Mouse (Mus musculus) midbrain, embryonic 13.5 days (tissue): Measurements from ENCODE around the gene Gsdmc3. TPM values are rescaled to one million over a fixed set of nuclear protein-coding genes. Genes with fewer than 3 reads are reported as not detected.

Experiments
- polyA plus RNA-seq: library from polyadenylated mRNA; unstranded; fragments of >200 nt; fragmentation: Nextera tagmentation; extraction: Ambion mirVana; gene quantifications from 2 replicates; pipeline ENCODE4 v1.2.1, GENCODE M21; 2015

The Gsdmc3 gene
- polyA plus RNA-seq, 1 experiment from 2014 or later, result not detected

Other genes starting within 250 kb of the Gsdmc3 start
- gene Gsdmc2, start 33.4 kb downstream of the Gsdmc3 start, polyA plus RNA-seq, result not detected in 2 replicates
- gene Gsdmc4, start 33.7 kb upstream of the Gsdmc3 start, polyA plus RNA-seq, result 0.08 TPM in 1 of 2 replicates, not detected in the other
- gene Fam49b, start 181.9 kb upstream of the Gsdmc3 start, polyA plus RNA-seq, result 95.3 and 106 TPM in 2 replicates